Mouse (Mus musculus): ENCODE measurements at regions not wholly inside any gene's neighbourhood (a gene's known extent, or its start where the extent isn't known, plus 50 kb on each side); places are given as distances from the start of the nearest gene placed in this dataset.

DNA sequence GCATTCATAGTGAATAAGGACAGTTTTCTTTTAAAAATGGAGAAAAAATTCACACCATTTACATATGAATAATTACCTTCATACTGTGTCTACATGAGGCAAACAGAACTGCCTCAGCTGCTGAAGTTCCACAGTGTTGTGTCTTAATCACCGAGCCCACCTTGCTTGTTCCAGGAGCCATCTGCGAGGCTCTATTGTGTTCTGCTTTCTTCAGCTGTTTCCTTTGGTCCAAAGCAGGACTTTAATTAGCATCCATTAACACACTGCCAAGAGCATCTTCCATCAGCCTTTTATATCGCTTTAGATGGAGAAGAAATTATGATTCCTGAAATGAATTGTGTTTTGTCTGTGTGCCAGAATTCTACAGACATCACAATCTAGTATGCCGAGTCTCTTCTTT lies 3423.1 kb upstream of the Lrrc6 start:
- TF ChIP-seq CTCF (IDR thresholded peaks at IDR 0.05; ENCODE audit: low read depth) = no peak
- TF ChIP-seq EP300 (IDR thresholded peaks at IDR 0.05; ENCODE audit: low read depth) = no peak
- H3K9ac ChIP-seq (replicated peaks) = no peak overlapping the region
- H3K9me3 ChIP-seq (ENCODE audit: control insufficient read depth, low read length) = no peaks in the 10 kb centered on the region
- H3K4me2 ChIP-seq (ENCODE audit: low read depth) = no peak overlapping the region
- WGBS (ENCODE audit: insufficient replicate concordance) = 66% methylated on average over 4 of the region's 4 CpGs
- H3K4me1 ChIP-seq (replicated peaks; ENCODE audit: control insufficient read depth in 2 of 2, insufficient read depth in 2 of 2, low read length in 1 of 2) = no peaks in the 10 kb centered on the region
- ATAC-seq (ENCODE audit: insufficient read depth) (no peak), DNase-seq (ENCODE audit: low read depth in 3 of 3, low spot score in 3 of 3) (no peak)
- H3K36me3 ChIP-seq (replicated peaks; ENCODE audit: control insufficient read depth, insufficient read depth, low read depth) = no peaks in the 10 kb centered on the region
- no peak overlapping the region for H3K4me3 ChIP-seq (ENCODE audit: insufficient read depth in 1 of 2, low read depth in 2 of 2, low read length in 2 of 2)
- H3K27ac ChIP-seq = no peak overlapping the region
- H3K27me3 ChIP-seq (ENCODE audit: control insufficient read depth, insufficient read depth, low read length) = no peaks in the 10 kb centered on the region

DNA sequence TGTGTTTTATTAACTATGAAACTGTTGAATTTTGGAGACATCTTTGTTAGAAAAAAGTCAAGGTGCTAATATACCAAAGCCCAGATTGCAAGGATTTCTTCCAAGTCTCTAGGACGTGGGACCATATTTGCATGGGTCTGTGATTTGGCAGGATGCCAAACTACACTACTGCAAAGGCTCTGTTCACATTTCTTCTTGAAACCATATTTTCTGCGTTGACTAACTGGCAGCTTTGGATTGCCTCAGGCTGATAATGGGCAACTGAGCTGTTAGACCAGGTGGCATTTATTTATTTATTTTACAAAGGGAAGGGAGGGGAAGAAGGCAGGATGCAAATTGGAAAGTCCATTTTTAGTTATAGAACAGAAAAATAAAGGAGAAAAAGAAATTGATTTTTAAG lies 3422.6 kb upstream of the Lrrc6 start:
- no peak for DNase-seq (ENCODE audit: low read depth in 3 of 3, low spot score in 3 of 3)
- no peaks in the 10 kb centered on the region for H3K27me3 ChIP-seq (ENCODE audit: control insufficient read depth, insufficient read depth, low read length)
- no peak overlapping the region for H3K9ac ChIP-seq (replicated peaks)
- H3K4me2 ChIP-seq (ENCODE audit: low read depth) = no peak overlapping the region
- no peak for ATAC-seq (ENCODE audit: insufficient read depth)
- no peak overlapping the region for H3K4me3 ChIP-seq (ENCODE audit: insufficient read depth in 1 of 2, low read depth in 2 of 2, low read length in 2 of 2)
- H3K4me1 ChIP-seq (replicated peaks; ENCODE audit: control insufficient read depth in 2 of 2, insufficient read depth in 2 of 2, low read length in 1 of 2) = no peaks in the 10 kb centered on the region
- H3K36me3 ChIP-seq (replicated peaks; ENCODE audit: control insufficient read depth, insufficient read depth, low read depth) = no peaks in the 10 kb centered on the region
- TF ChIP-seq CTCF (IDR thresholded peaks at IDR 0.05; ENCODE audit: low read depth) = no peak
- WGBS (ENCODE audit: insufficient replicate concordance) = 41% methylated on average over 2 of the region's 2 CpGs
- H3K27ac ChIP-seq = no peak overlapping the region
- H3K9me3 ChIP-seq (ENCODE audit: control insufficient read depth, low read length) = no peaks in the 10 kb centered on the region

DNA sequence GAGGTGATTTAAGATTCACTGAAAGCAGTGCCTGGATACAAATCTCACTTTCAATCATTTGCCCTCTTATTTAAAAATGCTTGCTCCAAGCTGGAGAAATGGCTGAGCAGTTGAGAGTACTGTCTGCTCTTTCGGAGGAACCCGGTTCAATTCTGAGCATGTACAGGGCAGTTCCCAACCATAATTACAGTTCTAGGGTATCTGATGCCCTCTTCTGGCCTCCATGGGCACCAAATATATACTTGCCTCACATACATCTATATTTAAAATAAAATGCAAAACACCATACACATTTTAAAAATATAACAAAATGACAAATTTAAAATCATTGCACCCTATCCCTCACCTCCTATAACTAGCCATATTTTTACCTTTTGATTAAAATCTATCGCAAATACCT lies 3421.5 kb upstream of the Lrrc6 start:
- no peak overlapping the region for H3K27ac ChIP-seq
- H3K9me3 ChIP-seq (ENCODE audit: control insufficient read depth, low read length) = no peaks in the 10 kb centered on the region
- H3K4me1 ChIP-seq (replicated peaks; ENCODE audit: control insufficient read depth in 2 of 2, insufficient read depth in 2 of 2, low read length in 1 of 2) = no peaks in the 10 kb centered on the region
- ATAC-seq (ENCODE audit: insufficient read depth) = no peak
- no peak overlapping the region for H3K4me2 ChIP-seq (ENCODE audit: low read depth)
- DNase-seq (ENCODE audit: low read depth in 3 of 3, low spot score in 3 of 3) = no peak
- H3K9ac ChIP-seq (replicated peaks) = no peak overlapping the region
- TF ChIP-seq EP300 (IDR thresholded peaks at IDR 0.05; ENCODE audit: low read depth) (no peak), CTCF (IDR thresholded peaks at IDR 0.05; ENCODE audit: low read depth) (no peak)
- H3K36me3 ChIP-seq (replicated peaks; ENCODE audit: control insufficient read depth, insufficient read depth, low read depth) = no peaks in the 10 kb centered on the region
- 64% methylated on average over 3 of the region's 3 CpGs for WGBS (ENCODE audit: insufficient replicate concordance)
- no peaks in the 10 kb centered on the region for H3K27me3 ChIP-seq (ENCODE audit: control insufficient read depth, insufficient read depth, low read length)
- no peak overlapping the region for H3K4me3 ChIP-seq (ENCODE audit: insufficient read depth in 1 of 2, low read depth in 2 of 2, low read length in 2 of 2)

DNA sequence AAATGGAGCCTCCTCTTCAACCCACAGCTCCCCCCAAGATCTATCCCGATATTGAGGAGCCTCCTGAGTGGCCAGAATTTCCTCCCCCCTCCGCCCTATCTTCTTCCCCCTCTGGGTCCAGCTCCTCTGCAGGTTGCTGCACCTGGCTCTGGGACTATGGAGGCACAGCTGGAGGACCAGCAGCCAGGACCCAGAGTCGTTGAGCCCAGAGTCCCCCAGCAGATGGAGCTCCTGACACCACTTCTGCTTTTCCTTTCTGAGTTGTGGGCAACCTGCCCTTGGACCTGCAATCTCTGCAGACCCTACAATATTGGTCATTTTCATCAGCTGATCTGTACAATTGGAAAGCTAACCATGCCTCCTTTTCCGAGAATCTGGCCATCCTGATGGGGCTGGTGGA lies 3385.1 kb upstream of the Lrrc6 start:
- Histone ChIP-seq H3K27me3 (ENCODE audit: control insufficient read depth, insufficient read depth, low read length) (no peaks in the 10 kb centered on the region), H3K9me3 (ENCODE audit: control insufficient read depth, low read length) (no peaks in the 10 kb centered on the region), H3K9ac (replicated peaks) (no peak overlapping the region), H3K27ac (no peak overlapping the region), H3K4me1 (replicated peaks; ENCODE audit: control insufficient read depth in 2 of 2, insufficient read depth in 2 of 2, low read length in 1 of 2) (no peaks in the 10 kb centered on the region), H3K4me3 (ENCODE audit: insufficient read depth in 1 of 2, low read depth in 2 of 2, low read length in 2 of 2) (no peak overlapping the region), H3K36me3 (replicated peaks; ENCODE audit: control insufficient read depth, insufficient read depth, low read depth) (no peaks in the 10 kb centered on the region), H3K4me2 (ENCODE audit: low read depth) (no peak overlapping the region)
- DNase-seq (ENCODE audit: low read depth in 3 of 3, low spot score in 3 of 3) (no peak), ATAC-seq (ENCODE audit: insufficient read depth) (no peak)
- WGBS (ENCODE audit: insufficient replicate concordance) = 51% methylated on average over 4 of the region's 4 CpGs
- peak; percentile 6; the same call in 1 of the 2 replicates for TF ChIP-seq CTCF (IDR thresholded peaks at IDR 0.05; ENCODE audit: low read depth)
- TF ChIP-seq EP300 (IDR thresholded peaks at IDR 0.05; ENCODE audit: low read depth) = no peak

DNA sequence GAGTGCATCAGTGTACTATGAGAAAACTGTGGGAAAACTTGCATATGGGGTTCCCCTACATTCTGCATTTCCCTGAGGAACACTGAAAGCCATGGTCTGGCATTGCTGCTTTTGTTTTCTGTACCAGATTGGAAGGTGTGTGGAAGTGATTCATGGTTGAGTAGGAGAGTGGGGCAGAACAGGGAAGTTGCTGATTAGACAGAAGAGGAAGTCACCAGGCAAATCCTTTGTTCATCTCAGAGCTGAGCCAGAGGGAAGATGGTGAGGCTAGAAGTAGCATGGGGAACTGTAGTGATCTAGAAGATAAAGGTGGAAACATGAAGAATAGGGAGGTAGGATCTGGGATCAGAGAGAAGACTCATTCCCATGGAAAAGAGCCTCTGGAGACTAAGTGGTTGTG lies 3377.8 kb upstream of the Lrrc6 start:
- H3K27ac ChIP-seq = no peak overlapping the region
- no peak overlapping the region for H3K9ac ChIP-seq (replicated peaks)
- DNase-seq (ENCODE audit: low read depth in 3 of 3, low spot score in 3 of 3) = no peak
- ATAC-seq (ENCODE audit: insufficient read depth) = no peak
- H3K4me3 ChIP-seq (ENCODE audit: insufficient read depth in 1 of 2, low read depth in 2 of 2, low read length in 2 of 2) = no peak overlapping the region
- no peak overlapping the region for H3K4me2 ChIP-seq (ENCODE audit: low read depth)
- H3K36me3 ChIP-seq (replicated peaks; ENCODE audit: control insufficient read depth, insufficient read depth, low read depth) = no peaks in the 10 kb centered on the region
- no peaks in the 10 kb centered on the region for H3K27me3 ChIP-seq (ENCODE audit: control insufficient read depth, insufficient read depth, low read length)
- no peaks in the 10 kb centered on the region for H3K9me3 ChIP-seq (ENCODE audit: control insufficient read depth, low read length)
- TF ChIP-seq CTCF (IDR thresholded peaks at IDR 0.05; ENCODE audit: low read depth) (no peak), EP300 (IDR thresholded peaks at IDR 0.05; ENCODE audit: low read depth) (no peak)
- no peaks in the 10 kb centered on the region for H3K4me1 ChIP-seq (replicated peaks; ENCODE audit: control insufficient read depth in 2 of 2, insufficient read depth in 2 of 2, low read length in 1 of 2)

DNA sequence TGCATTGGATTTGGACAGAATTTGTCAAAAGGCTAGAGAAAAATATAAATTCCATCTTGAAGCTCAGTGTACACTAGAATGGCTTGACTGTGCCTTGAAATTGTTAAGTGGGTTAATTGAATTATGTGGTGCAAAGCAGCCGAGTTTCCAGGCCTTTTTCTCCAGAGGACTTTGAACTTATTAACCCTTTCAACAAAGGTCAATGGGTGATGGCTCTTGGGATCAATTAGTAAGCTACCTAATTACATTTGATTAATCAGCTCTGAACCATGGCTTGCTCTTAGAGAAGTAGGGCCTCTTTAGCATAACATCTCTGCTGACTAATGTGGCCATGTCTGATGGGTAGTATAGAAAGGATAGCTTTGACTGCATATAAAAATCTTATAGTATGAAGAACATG lies 3352.8 kb upstream of the Lrrc6 start:
- Histone ChIP-seq H3K9ac (replicated peaks) (no peak overlapping the region), H3K4me2 (ENCODE audit: low read depth) (no peak overlapping the region), H3K4me1 (replicated peaks; ENCODE audit: control insufficient read depth in 2 of 2, insufficient read depth in 2 of 2, low read length in 1 of 2) (no peaks in the 10 kb centered on the region), H3K36me3 (replicated peaks; ENCODE audit: control insufficient read depth, insufficient read depth, low read depth) (no peaks in the 10 kb centered on the region), H3K27ac (no peak overlapping the region), H3K4me3 (ENCODE audit: insufficient read depth in 1 of 2, low read depth in 2 of 2, low read length in 2 of 2) (no peak overlapping the region), H3K9me3 (ENCODE audit: control insufficient read depth, low read length) (no peaks in the 10 kb centered on the region), H3K27me3 (ENCODE audit: control insufficient read depth, insufficient read depth, low read length) (no peaks in the 10 kb centered on the region)
- 30% methylated on average over 1 of the region's 1 CpGs for WGBS (ENCODE audit: insufficient replicate concordance)
- ATAC-seq (ENCODE audit: insufficient read depth) (no peak), DNase-seq (ENCODE audit: low read depth in 3 of 3, low spot score in 3 of 3) (no peak)
- TF ChIP-seq CTCF (IDR thresholded peaks at IDR 0.05; ENCODE audit: low read depth) = no peak
- no peak for TF ChIP-seq EP300 (IDR thresholded peaks at IDR 0.05; ENCODE audit: low read depth)
